Mouse (Mus musculus) cerebellum, adult 9-10 months (tissue): ENCODE measurements around the gene Gm40193.

Experiments
- DNase-seq: peaks from one replicate; pipeline ENCODE4 v3.0.0; 2022

Gene Gm40193

GRCm38 (mm10) chr11:70502018-70502417 lies 30.7 kb downstream of the Gm40193 start:
- DNase-seq, result no peak

DNA sequence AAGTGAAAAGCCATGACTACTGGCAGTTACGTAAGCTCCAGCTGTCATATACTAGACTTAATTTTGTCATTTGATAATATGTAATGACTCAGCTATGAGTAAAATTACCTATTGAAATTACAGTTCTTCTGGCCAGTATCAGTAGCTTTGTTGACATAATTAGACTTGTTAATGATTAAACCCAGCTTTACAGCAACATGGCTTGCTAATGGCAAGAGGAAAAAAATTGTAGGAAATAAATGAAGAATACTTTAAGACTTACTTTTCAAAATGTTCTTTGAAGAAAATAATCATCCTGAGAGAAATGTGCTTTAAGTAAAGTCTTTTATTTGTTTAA lies 32.3 kb downstream of the Gm40193 start:
- no peak for DNase-seq

GRCm38 (mm10) chr11:70499566-70500475 lies 32.9 kb downstream of the Gm40193 start:
- peak; percentile 14 for DNase-seq

DNA sequence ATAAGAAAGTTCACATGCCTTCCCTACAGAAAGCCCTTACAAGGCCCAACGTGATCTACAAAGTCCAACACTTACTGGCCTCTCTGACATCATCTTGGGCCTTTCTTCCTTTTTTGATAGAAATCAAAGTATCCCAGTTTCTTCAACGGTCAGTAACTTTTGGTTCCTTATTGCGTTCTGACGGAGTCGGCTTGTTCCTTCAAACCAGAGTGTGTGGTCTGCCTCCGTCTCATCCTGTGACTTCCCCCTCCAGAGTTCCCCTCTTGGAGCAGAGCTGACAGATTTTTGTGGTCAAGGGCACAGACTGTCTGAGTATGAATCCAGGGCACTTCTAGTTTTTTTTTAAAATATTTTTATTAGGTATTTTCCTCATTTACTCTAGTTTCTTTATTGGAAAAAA lies 43.1 kb downstream of the Gm40193 start:
- no peak for DNase-seq

GRCm38 (mm10) chr11:70489138-70489537 lies 43.6 kb downstream of the Gm40193 start:
- no peak for DNase-seq

GRCm38 (mm10) chr11:70487816-70488215 lies 44.9 kb downstream of the Gm40193 start:
- no peak for DNase-seq

GRCm38 (mm10) chr11:70485498-70485897 lies 47.2 kb downstream of the Gm40193 start:
- no peak for DNase-seq
